Comparison of ENCODE assay signal across 15 mouse cellular contexts in genomic region chr7:84587101-84587783, GRCm38 (mm10). TPM values are rescaled to one million over a fixed set of nuclear protein-coding genes. Genes with fewer than 3 reads are reported as not detected.
DNase-seq lines count a peak whose midpoint lies in the region; ATAC-seq and TF ChIP-seq lines count a peak whose summit lies in the region.
"Had no signal": no experiment of that assay in that cellular context is flagged by ENCODE, and none has a peak within 500 bp of the region (broad histone marks: within the 10 kb centered on the region; RNA-seq: fewer than 3 reads in every experiment).

No protein-coding gene starts in this region.

- no peaks in the 10 kb centered on the region for H3K36me3 ChIP-seq in heart, embryonic 11.5 days (ENCODE audit: control insufficient read depth, insufficient read depth, low read length)
- no peaks in the 10 kb centered on the region for H3K36me3 ChIP-seq in neural tube, embryonic 12.5 days
- H3K36me3 ChIP-seq in liver, embryonic 14.5 days (replicated peaks; ENCODE audit: control insufficient read depth, insufficient read depth, low read depth): no peaks in the 10 kb centered on the region
- H3K36me3 ChIP-seq: limb, embryonic 12.5 days had no signal

- no peaks in the 10 kb centered on the region for H3K27me3 ChIP-seq in heart, embryonic 11.5 days (ENCODE audit: control insufficient read depth, insufficient read depth, low read length)
- no peaks in the 10 kb centered on the region for H3K27me3 ChIP-seq in neural tube, embryonic 12.5 days (replicated peaks)
- no peaks in the 10 kb centered on the region for H3K27me3 ChIP-seq in liver, embryonic 14.5 days (ENCODE audit: control insufficient read depth, insufficient read depth, low read length)
- H3K27me3 ChIP-seq: limb, embryonic 12.5 days; Patski had no signal

- intact Hi-C loops in heart, postnatal 10 days (cut with DNase I): no loop called here

- H3K4me2 ChIP-seq in heart, embryonic 11.5 days: no peak overlapping the region
- H3K4me2 ChIP-seq in neural tube, embryonic 12.5 days (replicated peaks): no peak overlapping the region
- peak overlapping the region; percentile 69 for H3K4me2 ChIP-seq in liver, embryonic 14.5 days (ENCODE audit: low read depth)
- H3K4me2 ChIP-seq: limb, embryonic 12.5 days had no signal

- no peaks in the 10 kb centered on the region; the same call in 1 of the 2 replicates for H3K4me1 ChIP-seq in heart, embryonic 11.5 days (ENCODE audit: control insufficient read depth, insufficient read depth, low read length)
- no peaks in the 10 kb centered on the region for H3K4me1 ChIP-seq in neural tube, embryonic 12.5 days
- H3K4me1 ChIP-seq in liver, embryonic 14.5 days (replicated peaks; ENCODE audit: control insufficient read depth in 2 of 2, insufficient read depth in 2 of 2, low read length in 1 of 2): peaks cover 26 to 36% of the 10 kb centered on the region in 2 experiments
- H3K4me1 ChIP-seq: limb, embryonic 12.5 days had no signal

- ATAC-seq in heart, embryonic 11.5 days (replicated peaks; ENCODE audit: insufficient number of reproducible peaks, low FRiP score, low TSS enrichment): peak; percentile 86
- 0 out of 2 replicates have a peak, but pooled peaks have one; percentile 7 for ATAC-seq in neural tube, embryonic 12.5 days (ENCODE audit: low FRiP score, low read depth)
- peak; percentile 99 for ATAC-seq in liver, embryonic 14.5 days (ENCODE audit: insufficient read depth)
- ATAC-seq: Patski had no signal

- no peak for DNase-seq in heart, postnatal 10 days
- no peak for DNase-seq in neural tube, embryonic 10.5 days (ENCODE audit: extremely low spot score, low spot score)
- peak; percentile 80 to 85 (median 80) for DNase-seq in liver, embryonic 14.5 days (ENCODE audit: low read depth in 3 of 3, low spot score in 3 of 3)
- DNase-seq in gastrocnemius, postnatal 10 days: no peak
- DNase-seq in layer of hippocampus, adult 8-10 months (ENCODE audit: low spot score in 2 of 2): no peak
- DNase-seq in embryo, embryonic 9.5 days (ENCODE audit: extremely low spot score): no peak
- DNase-seq: adrenal gland, postnatal 14 days; cerebellum, adult 11-12 months; kidney, adult 11 months had no signal

- no peak for TF ChIP-seq CTCF in liver, embryonic 14.5 days (IDR thresholded peaks at IDR 0.05; ENCODE audit: low read depth)

- H3K9me3 ChIP-seq in heart, embryonic 11.5 days (replicated peaks; ENCODE audit: control insufficient read depth, low read length): no peaks in the 10 kb centered on the region
- no peaks in the 10 kb centered on the region for H3K9me3 ChIP-seq in neural tube, embryonic 12.5 days
- no peaks in the 10 kb centered on the region for H3K9me3 ChIP-seq in liver, embryonic 14.5 days (ENCODE audit: control insufficient read depth, low read length)
- H3K9me3 ChIP-seq: limb, embryonic 12.5 days had no signal

- no peak overlapping the region for H3K9ac ChIP-seq in heart, embryonic 11.5 days (ENCODE audit: low read depth, low read length)
- no peak overlapping the region for H3K9ac ChIP-seq in neural tube, embryonic 12.5 days
- peak overlapping the region; percentile 51 for H3K9ac ChIP-seq in liver, embryonic 14.5 days (replicated peaks)
- H3K9ac ChIP-seq: limb, embryonic 12.5 days had no signal

- 73% methylated on average over 5 of the region's 5 CpGs for WGBS in heart, embryonic 11.5 days (ENCODE audit: insufficient replicate concordance)
- 87% methylated on average over 5 of the region's 5 CpGs for WGBS in neural tube, embryonic 12.5 days
- WGBS in liver, embryonic 14.5 days (ENCODE audit: insufficient replicate concordance): 44% methylated on average over 5 of the region's 5 CpGs

- peak; percentile 98 for TF ChIP-seq EP300 in liver, embryonic 14.5 days (IDR thresholded peaks at IDR 0.05; ENCODE audit: low read depth)

- H3K27ac ChIP-seq in heart, embryonic 11.5 days (ENCODE audit: low read depth, low read length): no peak overlapping the region
- no peak overlapping the region for H3K27ac ChIP-seq in neural tube, embryonic 12.5 days
- H3K27ac ChIP-seq in liver, embryonic 14.5 days: peak overlapping the region; percentile 81
- H3K27ac ChIP-seq: layer of hippocampus, adult 2 months; limb, embryonic 12.5 days had no signal

- no peak overlapping the region for H3K4me3 ChIP-seq in heart, embryonic 11.5 days (ENCODE audit: low read depth, low read length)
- H3K4me3 ChIP-seq in neural tube, embryonic 12.5 days: no peak overlapping the region
- H3K4me3 ChIP-seq in liver, embryonic 14.5 days (ENCODE audit: insufficient read depth in 1 of 2, low read depth in 2 of 2, low read length in 2 of 2): peak overlapping the region; percentile 17 to 24; a peak in 1 of 4 replicates
- H3K4me3 ChIP-seq: layer of hippocampus, adult 2 months; limb, embryonic 12.5 days had no signal

RNA-seq across cellular contexts. Expression of gene Fah, which starts 19.3 kb away (rescaled TPM):
- 9.2 and 11.2 TPM in 2 replicates for polyA plus RNA-seq in heart, embryonic 11.5 days (2014; fragmentation: Nextera tagmentation; extraction: Ambion mirVana)
- total RNA-seq in heart, postnatal 10 days (2021): 1 to 10 TPM; 6.0 to 7.3 TPM
- polyA plus RNA-seq in neural tube, embryonic 12.5 days (2016; fragmentation: Nextera tagmentation; extraction: Ambion mirVana): 2.8 and 4.2 TPM in 2 replicates
- 23.5 and 28.8 TPM in 2 replicates for polyA plus RNA-seq in liver, embryonic 14.5 days (2012; rRNA removed)
- polyA plus RNA-seq in liver, embryonic 14.5 days (2014; fragmentation: Nextera tagmentation; extraction: Ambion mirVana): 34.6 and 36.5 TPM in 2 replicates
- total RNA-seq in gastrocnemius, postnatal 10 days (2021): 1 to 10 TPM; 2.6 to 3.1 TPM
- 10 to 100 TPM; 23.1 to 29.5 (median 25.9) TPM for total RNA-seq in layer of hippocampus, adult 8-10 months (2022)

RNA-seq across cellular contexts. Expression of gene Gm2115, which starts 58.5 kb away (rescaled TPM):
- polyA plus RNA-seq in heart, embryonic 11.5 days (2014; fragmentation: Nextera tagmentation; extraction: Ambion mirVana): 0.09 and 0.10 TPM in 2 replicates
- total RNA-seq in heart, postnatal 10 days (2021): under 1 TPM; 0.12 to 0.24 TPM
- 0.14 and 0.38 TPM in 2 replicates for polyA plus RNA-seq in neural tube, embryonic 12.5 days (2016; fragmentation: Nextera tagmentation; extraction: Ambion mirVana)
- polyA plus RNA-seq in liver, embryonic 14.5 days (2012; rRNA removed): not detected in 2 replicates
- polyA plus RNA-seq in liver, embryonic 14.5 days (2014; fragmentation: Nextera tagmentation; extraction: Ambion mirVana): 0.01 TPM in 1 of 2 replicates, not detected in the other
- total RNA-seq in gastrocnemius, postnatal 10 days (2021): under 1 TPM; 0.59 to 0.65 TPM
- 10 to 100 TPM; 56.1 to 86.9 (median 68.5) TPM for total RNA-seq in layer of hippocampus, adult 8-10 months (2022)
- polyA plus RNA-seq: heart, postnatal 0 days had no signal

Comparison
In these comparisons a context has a peak if more than half of its experiments do, and no peak if none do; other contexts are left out.
1. ATAC-seq: peak in every context shown above with its lines; median percentile 99 in liver, embryonic 14.5 days; 86 in heart, embryonic 11.5 days; 7 in neural tube, embryonic 12.5 days.
2. H3K4me3 ChIP-seq: peak in liver, embryonic 14.5 days (2 of 2); none in heart, embryonic 11.5 days (single experiment) and neural tube, embryonic 12.5 days (single experiment).
3. DNase-seq: peak in liver, embryonic 14.5 days (3 of 3); none in heart, postnatal 10 days (0 of 2), neural tube, embryonic 10.5 days (single experiment), gastrocnemius, postnatal 10 days (single experiment), layer of hippocampus, adult 8-10 months (0 of 2) and embryo, embryonic 9.5 days (single experiment).
4. RNA of gene Gm2115, which starts 58.5 kb away (total RNA-seq): 56.1 to 86.9 TPM in layer of hippocampus, adult 8-10 months; 0.59 to 0.65 TPM in gastrocnemius, postnatal 10 days and 0.12 to 0.24 TPM in heart, postnatal 10 days; every median in the first group is over 10 times any median in the second.